Mouse (Mus musculus) intestine, embryonic 14.5 days (tissue): ENCODE results near the gene Elobl. TPM values are rescaled to one million over a fixed set of nuclear protein-coding genes. Genes with fewer than 3 reads are reported as not detected.

Experiments used
- ATAC-seq: fragments of 200-750 bp; cut with Nextera tagmentation; replicated peaks from 2 replicates; pipeline ENCODE4 v1.8.0; 2017; ENCODE audit warnings: low read depth, moderate number of reproducible peaks, moderate TSS enrichment, moderate library complexity; ENCODE audit not compliant: low FRiP score, low TSS enrichment
- DNase-seq: peaks from one replicate; pipeline ENCODE4 v3.0.0-alpha.2; 2018; ENCODE audit warnings: low spot score
- H3K27ac ChIP-seq: fragments of 300-500 bp; sonication (generic); 2 replicates; pipeline ENCODE4 v1.5.1; 2014; ENCODE audit warnings: low read depth, mild to moderate bottlenecking, control low read depth
- H3K27me3 ChIP-seq: fragments of 300-500 bp; sonication (generic); replicated peaks from 2 replicates; pipeline ENCODE4 v1.6.1; 2014; ENCODE audit warnings: low read length, control low read depth; ENCODE audit not compliant: control insufficient read depth, insufficient read depth
- H3K36me3 ChIP-seq: fragments of 300-500 bp; sonication (generic); 2 replicates; pipeline ENCODE4 v1.6.1; 2014; ENCODE audit warnings: low read length, control low read depth; ENCODE audit not compliant: control insufficient read depth, insufficient read depth
- H3K4me1 ChIP-seq: fragments of 300-500 bp; sonication (generic); replicated peaks from 2 replicates; pipeline ENCODE4 v1.6.1; 2014; ENCODE audit warnings: low read length, control low read depth, mixed read lengths; ENCODE audit not compliant: control insufficient read depth, insufficient read depth
- H3K4me2 ChIP-seq: fragments of 300-500 bp; sonication (generic); 2 replicates; pipeline ENCODE4 v1.6.1; 2014; ENCODE audit warnings: low read length
- H3K4me3 ChIP-seq: fragments of 300-500 bp; sonication (generic); 2 replicates; pipeline ENCODE4 v1.5.1; 2014; ENCODE audit warnings: low read depth, low read length, control low read depth, mixed read lengths
- H3K9ac ChIP-seq: fragments of 300-500 bp; sonication (generic); 2 replicates; pipeline ENCODE4 v1.6.1; 2014; ENCODE audit warnings: mild to moderate bottlenecking, low read length
- H3K9me3 ChIP-seq: fragments of 300-500 bp; sonication (generic); 2 replicates; pipeline ENCODE4 v1.6.1; 2016; ENCODE audit warnings: low read length, control low read depth; ENCODE audit not compliant: control insufficient read depth
- WGBS: fragments of 180-500 bp; shearing (Covaris S2); extraction: QIAGEN DNeasy Blood & Tissue Kit; methylation state at CpG from one replicate; pipeline ENCODE4 v1.1.7; 2014; 5-methylcytosine and 5-hydroxymethylcytosine counted together
- polyA plus RNA-seq: library from polyadenylated mRNA; unstranded; fragments of >200 nt; fragmentation: Nextera tagmentation; extraction: Ambion mirVana; gene quantifications from 2 replicates; pipeline ENCODE4 v1.2.1, GENCODE M21; 2014

Elobl gene
- polyA plus RNA-seq, 1 experiment from 2014 or later, result not detected

GRCm38 (mm10) chr11:88996427-88996826 lies 29.7 kb upstream of the Elobl start:
- 61% methylated on average over 7 of the region's 7 CpGs for WGBS
- Histone ChIP-seq H3K4me3 (no peak overlapping the region), H3K27me3 (no peaks in the 10 kb centered on the region), H3K9me3 (no peaks in the 10 kb centered on the region), H3K27ac (no peak overlapping the region), H3K9ac (no peak overlapping the region), H3K4me1 (peaks cover 6% of the 10 kb centered on the region), H3K36me3 (no peaks in the 10 kb centered on the region), H3K4me2 (no peak overlapping the region)
- DNase-seq, result no peak
- no peak for ATAC-seq

- H3K27ac ChIP-seq, result no peak overlapping the region
- no peak for DNase-seq
- 76% methylated on average over 2 of the region's 2 CpGs for WGBS
These were observed 28.9 kb upstream of the Elobl start for GRCm38 (mm10) chr11:88995616-88996015.

GRCm38 (mm10) chr11:88994492-88994891 lies 27.8 kb upstream of the Elobl start:
- Histone ChIP-seq H3K27me3 (no peaks in the 10 kb centered on the region), H3K9ac (no peak overlapping the region), H3K9me3 (no peaks in the 10 kb centered on the region), H3K4me1 (no peaks in the 10 kb centered on the region), H3K4me3 (no peak overlapping the region), H3K4me2 (no peak overlapping the region), H3K36me3 (peaks cover 9% of the 10 kb centered on the region), H3K27ac (no peak overlapping the region)
- WGBS, result 88% methylated on average over 7 of the region's 7 CpGs
- ATAC-seq, result no peak
- no peak for DNase-seq

More at GRCm38 (mm10) chr11:88995616-88996015, 28.9 kb upstream of the Elobl start:
- no peak overlapping the region for H3K4me3 ChIP-seq
- no peak overlapping the region for H3K9ac ChIP-seq
- ATAC-seq, result no peak
- H3K9me3 ChIP-seq, result no peaks in the 10 kb centered on the region
- no peak overlapping the region for H3K4me2 ChIP-seq
- peaks cover 7% of the 10 kb centered on the region for H3K36me3 ChIP-seq
- peaks cover 4% of the 10 kb centered on the region for H3K4me1 ChIP-seq
- no peaks in the 10 kb centered on the region for H3K27me3 ChIP-seq

- Histone ChIP-seq H3K9me3 (no peaks in the 10 kb centered on the region), H3K9ac (no peak overlapping the region), H3K4me3 (no peak overlapping the region), H3K27ac (no peak overlapping the region), H3K27me3 (no peaks in the 10 kb centered on the region), H3K36me3 (peaks cover 9% of the 10 kb centered on the region), H3K4me1 (no peaks in the 10 kb centered on the region), H3K4me2 (no peak overlapping the region)
- DNase-seq, result peak; percentile 60
- no peak for ATAC-seq
- WGBS, result 22% methylated on average over 5 of the region's 5 CpGs
These were observed 26.9 kb upstream of the Elobl start for GRCm38 (mm10) chr11:88993625-88994024.

GRCm38 (mm10) chr11:88993186-88993585 lies 26.5 kb upstream of the Elobl start:
- no peaks in the 10 kb centered on the region for H3K27me3 ChIP-seq
- WGBS, result 56% methylated on average over 7 of the region's 7 CpGs
- DNase-seq, result no peak
- H3K4me3 ChIP-seq, result no peak overlapping the region
- H3K9me3 ChIP-seq, result no peaks in the 10 kb centered on the region
- H3K27ac ChIP-seq, result no peak overlapping the region
- H3K36me3 ChIP-seq, result peaks cover 13% of the 10 kb centered on the region
- H3K4me2 ChIP-seq, result no peak overlapping the region
- no peak overlapping the region for H3K9ac ChIP-seq
- no peaks in the 10 kb centered on the region for H3K4me1 ChIP-seq
- ATAC-seq, result no peak

- Histone ChIP-seq H3K4me3 (no peak overlapping the region), H3K27me3 (no peaks in the 10 kb centered on the region), H3K4me2 (no peak overlapping the region), H3K36me3 (peaks cover 37% of the 10 kb centered on the region), H3K27ac (no peak overlapping the region), H3K9ac (no peak overlapping the region), H3K4me1 (no peaks in the 10 kb centered on the region), H3K9me3 (no peaks in the 10 kb centered on the region)
- DNase-seq, result peak; percentile 62
- ATAC-seq, result no peak
- WGBS, result 73% methylated on average over 5 of the region's 5 CpGs
These were observed 22.8 kb upstream of the Elobl start for GRCm38 (mm10) chr11:88989530-88989929.

- H3K4me1 ChIP-seq, result no peaks in the 10 kb centered on the region
- H3K9ac ChIP-seq, result no peak overlapping the region
- no peak overlapping the region for H3K27ac ChIP-seq
- no peaks in the 10 kb centered on the region for H3K9me3 ChIP-seq
- H3K4me2 ChIP-seq, result no peak overlapping the region
- no peak overlapping the region for H3K4me3 ChIP-seq
- ATAC-seq (no peak), DNase-seq (no peak)
- no peaks in the 10 kb centered on the region for H3K27me3 ChIP-seq
- H3K36me3 ChIP-seq, result peaks cover 41% of the 10 kb centered on the region
- 82% methylated on average over 5 of the region's 5 CpGs for WGBS
These were observed 22.2 kb upstream of the Elobl start for GRCm38 (mm10) chr11:88988956-88989355.

GRCm38 (mm10) chr11:88986616-88987015 lies 19.9 kb upstream of the Elobl start:
- Histone ChIP-seq H3K9me3 (no peaks in the 10 kb centered on the region), H3K4me3 (no peak overlapping the region), H3K4me1 (no peaks in the 10 kb centered on the region), H3K9ac (no peak overlapping the region), H3K36me3 (peaks cover 58% of the 10 kb centered on the region), H3K4me2 (no peak overlapping the region), H3K27me3 (no peaks in the 10 kb centered on the region), H3K27ac (no peak overlapping the region)
- WGBS, result 83% methylated on average over 10 of the region's 10 CpGs
- DNase-seq (no peak), ATAC-seq (no peak)

GRCm38 (mm10) chr11:88981337-88981736 lies 14.6 kb upstream of the Elobl start:
- DNase-seq (no peak), ATAC-seq (no peak)
- WGBS, result 93% methylated on average over 8 of the region's 8 CpGs
- no peaks in the 10 kb centered on the region for H3K27me3 ChIP-seq
- peaks cover 42% of the 10 kb centered on the region for H3K36me3 ChIP-seq
- no peak overlapping the region for H3K4me3 ChIP-seq
- no peak overlapping the region for H3K4me2 ChIP-seq
- H3K9me3 ChIP-seq, result no peaks in the 10 kb centered on the region
- H3K9ac ChIP-seq, result no peak overlapping the region
- H3K4me1 ChIP-seq, result no peaks in the 10 kb centered on the region
- no peak overlapping the region for H3K27ac ChIP-seq
